In the genomic region with DNA sequence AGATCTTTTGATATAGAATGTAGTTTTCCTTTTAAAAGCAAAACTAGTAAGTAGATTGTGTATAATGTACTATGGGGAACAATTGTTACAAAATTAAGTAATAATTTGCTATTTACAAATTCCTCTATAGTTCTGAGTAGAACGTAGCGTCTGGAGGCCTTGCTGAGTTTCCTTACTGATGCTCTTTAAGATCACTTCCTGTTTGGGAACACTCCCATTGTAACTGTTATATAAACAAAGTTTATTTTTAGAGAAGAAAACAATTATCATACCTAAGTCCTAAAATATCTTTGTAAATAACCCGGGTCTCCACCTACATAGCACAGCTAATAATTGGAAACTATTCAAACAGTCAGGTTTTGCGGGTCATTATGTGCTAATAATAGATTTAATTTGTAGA, we compare ENCODE assay signal across 24 mouse cellular contexts. TPM values are rescaled to one million over a fixed set of nuclear protein-coding genes. Genes with fewer than 3 reads are reported as not detected.
DNase-seq lines count a peak whose midpoint lies in the region; ATAC-seq and TF ChIP-seq lines count a peak whose summit lies in the region.
"Had no signal": no experiment of that assay in that cellular context is flagged by ENCODE, and none has a peak within 500 bp of the region (broad histone marks: within the 10 kb centered on the region; RNA-seq: fewer than 3 reads in every experiment).

No protein-coding gene starts in this region.

- H3K9me3 ChIP-seq in lung, postnatal 0 days (ENCODE audit: low read length): no peaks in the 10 kb centered on the region
- H3K9me3 ChIP-seq: embryonic facial prominence, embryonic 10.5 days; embryonic facial prominence, embryonic 12.5 days; forebrain, embryonic 13.5 days; forebrain, embryonic 15.5 days; G1E had no signal

- no peaks in the 10 kb centered on the region for H3K4me1 ChIP-seq in lung, postnatal 0 days (ENCODE audit: insufficient read depth, low read depth, low read length)
- H3K4me1 ChIP-seq: embryonic facial prominence, embryonic 10.5 days; embryonic facial prominence, embryonic 12.5 days had no signal

- no peaks in the 10 kb centered on the region for H3K36me3 ChIP-seq in lung, postnatal 0 days (ENCODE audit: insufficient read depth, low read length)
- H3K36me3 ChIP-seq: embryonic facial prominence, embryonic 10.5 days; embryonic facial prominence, embryonic 12.5 days; forebrain, embryonic 15.5 days; G1E had no signal

- H3K27ac ChIP-seq in gastrocnemius, adult 2 months: 0 out of 2 replicates have a peak overlapping the region, but pooled peaks have one; percentile 8
- H3K27ac ChIP-seq in lung, postnatal 0 days (ENCODE audit: low read length): no peak overlapping the region
- H3K27ac ChIP-seq: embryonic facial prominence, embryonic 10.5 days; embryonic facial prominence, embryonic 12.5 days; forebrain, embryonic 13.5 days; forebrain, embryonic 15.5 days had no signal

- H3K4me2 ChIP-seq in lung, postnatal 0 days (replicated peaks; ENCODE audit: low read depth, low read length): no peak overlapping the region
- H3K4me2 ChIP-seq: embryonic facial prominence, embryonic 12.5 days; forebrain, embryonic 13.5 days; forebrain, embryonic 15.5 days had no signal

- 57% methylated on average over 4 of the region's 4 CpGs for WGBS in lung, postnatal 0 days

- no peak overlapping the region for H3K9ac ChIP-seq in lung, postnatal 0 days (replicated peaks; ENCODE audit: low read depth)
- H3K9ac ChIP-seq: embryonic facial prominence, embryonic 12.5 days; forebrain, embryonic 13.5 days; forebrain, embryonic 15.5 days had no signal

- peak; percentile 94 for TF ChIP-seq EP300 in lung, postnatal 0 days (IDR thresholded peaks at IDR 0.05)

- H3K27me3 ChIP-seq in lung, postnatal 0 days (replicated peaks; ENCODE audit: insufficient read depth, low read length): no peaks in the 10 kb centered on the region
- H3K27me3 ChIP-seq: CH12.LX; embryonic facial prominence, embryonic 12.5 days; forebrain, embryonic 13.5 days; forebrain, embryonic 15.5 days; Patski had no signal

- intact Hi-C loops in gastrocnemius, adult 2 months (cut with DNase I): no loop called here
- intact Hi-C loops in heart, postnatal 36 days (cut with DNase I): no loop called here

- ATAC-seq in lung, postnatal 0 days: peak; percentile 26; the same call in 1 of the 2 replicates
- ATAC-seq: activated CD4-positive, CD25-positive, alpha-beta regulatory T cell, adult 4 months; CD4-positive, CD25-positive, alpha-beta regulatory T cell, adult 4 months; forebrain, embryonic 13.5 days; forebrain, embryonic 15.5 days; Patski had no signal

- no peak overlapping the region for H3K4me3 ChIP-seq in gastrocnemius, adult 2 months
- H3K4me3 ChIP-seq in lung, postnatal 0 days (ENCODE audit: low read depth, low read length): no peak overlapping the region
- H3K4me3 ChIP-seq: embryonic facial prominence, embryonic 10.5 days; embryonic facial prominence, embryonic 12.5 days; forebrain, embryonic 13.5 days; forebrain, embryonic 15.5 days had no signal

- no peak for DNase-seq in gastrocnemius, adult 2 months
- DNase-seq in gastrocnemius, postnatal 25 days: no peak
- peak; percentile 4 for DNase-seq in heart, adult 8-10 months (ENCODE audit: low spot score)
- DNase-seq in heart, postnatal 36 days: no peak
- peak; percentile 53 for DNase-seq in lung, postnatal 0 days (ENCODE audit: low spot score)
- DNase-seq in lung, postnatal 25 days (ENCODE audit: low spot score): no peak
- DNase-seq: adrenal gland, adult 8-10 months; adrenal gland, postnatal 14 days; adrenal gland, postnatal 36 days; B cell, adult 2 months; cerebellum, adult 11-12 months; cerebellum, adult 2 months; cerebellum, adult 9-10 months; cerebellum, postnatal 10 days; cerebellum, postnatal 25 days had no signal

- TF ChIP-seq CTCF in gastrocnemius, adult 2 months (IDR thresholded peaks at IDR 0.05): no peak
- no peak for TF ChIP-seq CTCF in lung, postnatal 0 days (IDR thresholded peaks at IDR 0.05)

RNA-seq across cellular contexts. Expression of a gene that starts 32.0 kb away (rescaled TPM):
- total RNA-seq in gastrocnemius, adult 2 months (2021): 10 to 100 TPM in 1 of 2 experiments, 1 to 10 TPM in 1; 7.7 to 11.9 TPM
- total RNA-seq in gastrocnemius, postnatal 25 days (2021): 10 to 100 TPM; 10.0 to 13.9 TPM
- total RNA-seq in heart, adult 8-10 months (2022): 10 to 100 TPM; 39.7 to 50.7 (median 47.7) TPM
- 10 to 100 TPM; 49.5 to 53.6 TPM for total RNA-seq in heart, postnatal 36 days (2021)
- 105 and 115 TPM in 2 replicates for polyA plus RNA-seq in lung, postnatal 0 days (2015; fragmentation: Nextera tagmentation; extraction: Ambion mirVana)
- total RNA-seq: CH12.LX had no signal
- polyA plus RNA-seq: CD4-positive, CD25-positive, alpha-beta regulatory T cell, adult 4 months; G1E; Patski had no signal

Comparison
In these comparisons a context has a peak if more than half of its experiments do, and no peak if none do; other contexts are left out.
1. DNase-seq: peak in heart, adult 8-10 months (single experiment) and lung, postnatal 0 days (single experiment); none in gastrocnemius, adult 2 months (single experiment), gastrocnemius, postnatal 25 days (single experiment), heart, postnatal 36 days (0 of 2) and lung, postnatal 25 days (single experiment).